Mouse (Mus musculus): ENCODE measurements around the gene Ttc27. TPM values are rescaled to one million over a fixed set of nuclear protein-coding genes. Genes with fewer than 3 reads are reported as not detected.

The Ttc27 gene
- polyA plus RNA-seq, 1 experiment from 2014 or later: 8.7 TPM

DNA sequence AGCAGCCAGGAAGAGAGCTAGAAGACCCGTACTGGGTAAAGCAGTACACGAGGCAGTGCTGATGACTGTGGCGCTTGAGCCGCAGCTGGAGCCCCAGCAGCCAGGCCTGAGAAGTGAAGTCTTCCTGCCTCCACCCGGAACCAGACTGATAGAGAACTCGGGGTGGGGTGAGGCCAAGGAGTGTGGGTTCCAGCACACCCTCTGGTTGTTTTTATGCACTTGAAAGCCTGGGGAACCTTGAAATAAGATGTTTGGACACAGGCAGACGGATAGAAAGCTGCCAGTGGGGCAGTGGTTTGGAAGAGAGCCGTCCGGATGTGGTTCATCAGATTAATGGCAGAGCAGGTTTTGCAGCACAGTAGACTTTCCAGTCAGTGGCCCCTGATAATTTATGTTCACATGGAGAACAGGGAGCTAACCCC is 51.9 kb downstream of the Ttc27 start:
- H3K4me3 ChIP-seq (ENCODE audit: low read depth, low read length): no peak overlapping the region
- H3K36me3 ChIP-seq (ENCODE audit: control insufficient read depth, insufficient read depth): peaks cover 4% of the 10 kb centered on the region; the same call in 1 of the 2 replicates
- no peaks in the 10 kb centered on the region for H3K27me3 ChIP-seq (replicated peaks; ENCODE audit: control insufficient read depth, insufficient read depth, low read length)
- H3K4me1 ChIP-seq (replicated peaks; ENCODE audit: control insufficient read depth, insufficient read depth, low read length): no peaks in the 10 kb centered on the region
- no peak overlapping the region for H3K4me2 ChIP-seq (replicated peaks; ENCODE audit: low read depth)
- no peak for TF ChIP-seq CTCF (IDR thresholded peaks at IDR 0.05; ENCODE audit: low read depth)
- H3K9ac ChIP-seq (ENCODE audit: low read depth, low read length): no peak overlapping the region
- no peak for ATAC-seq
- no peaks in the 10 kb centered on the region for H3K9me3 ChIP-seq (ENCODE audit: control insufficient read depth)
- WGBS: 64% methylated on average over 9 of the region's 9 CpGs
- H3K27ac ChIP-seq (ENCODE audit: low read depth, low read length): no peak overlapping the region

DNA sequence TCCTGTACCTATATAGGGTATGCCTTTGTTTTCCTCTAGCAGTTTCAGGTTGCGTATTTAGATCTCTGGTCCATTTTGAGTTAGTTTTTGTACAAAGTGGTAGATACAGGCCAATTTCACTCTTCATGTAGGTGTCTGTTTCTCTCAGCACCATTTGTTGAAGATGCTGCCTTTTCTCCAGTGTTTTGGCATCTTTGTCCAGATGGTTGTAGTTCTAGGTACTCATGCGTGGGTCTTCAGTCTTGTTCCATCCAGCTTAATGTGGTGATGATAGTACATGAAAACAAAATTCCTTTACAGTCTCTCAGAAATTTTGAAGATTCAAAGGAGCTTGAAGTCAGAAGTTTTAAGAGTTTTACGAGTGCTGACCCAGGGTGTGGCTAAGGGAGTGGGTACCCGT is 54.8 kb downstream of the Ttc27 start:
- no peak for TF ChIP-seq CTCF (IDR thresholded peaks at IDR 0.05; ENCODE audit: low read depth)
- Histone ChIP-seq H3K4me3 (ENCODE audit: low read depth, low read length) (no peak overlapping the region), H3K27me3 (replicated peaks; ENCODE audit: control insufficient read depth, insufficient read depth, low read length) (no peaks in the 10 kb centered on the region), H3K36me3 (ENCODE audit: control insufficient read depth, insufficient read depth) (peaks cover 3% of the 10 kb centered on the region; the same call in 1 of the 2 replicates), H3K9ac (ENCODE audit: low read depth, low read length) (no peak overlapping the region), H3K27ac (ENCODE audit: low read depth, low read length) (no peak overlapping the region), H3K9me3 (ENCODE audit: control insufficient read depth) (no peaks in the 10 kb centered on the region), H3K4me1 (replicated peaks; ENCODE audit: control insufficient read depth, insufficient read depth, low read length) (no peaks in the 10 kb centered on the region), H3K4me2 (replicated peaks; ENCODE audit: low read depth) (no peak overlapping the region)
- WGBS: 85% methylated on average over 4 of the region's 4 CpGs
- ATAC-seq: no peak

DNA sequence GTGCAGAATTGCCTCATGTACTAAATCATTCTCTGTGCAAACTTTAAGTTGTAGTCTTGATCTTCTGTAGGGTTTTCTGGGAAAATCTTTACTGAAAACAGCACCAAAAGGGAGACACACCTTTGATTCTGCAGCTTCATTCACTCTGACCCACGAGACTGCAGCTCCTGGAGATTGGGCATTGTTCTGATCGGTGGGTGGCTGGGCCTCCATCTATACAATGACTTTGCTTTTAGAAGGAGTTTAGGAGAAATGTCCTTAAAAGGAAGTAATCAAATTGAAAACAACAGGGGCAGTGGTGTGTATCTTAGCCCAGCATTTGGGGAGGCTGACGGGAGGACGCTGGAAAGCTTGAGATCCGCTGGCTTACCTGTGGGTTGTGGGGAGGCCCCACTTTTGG is 56.0 kb downstream of the Ttc27 start:
- no peaks in the 10 kb centered on the region; the same call in 1 of the 2 replicates for H3K36me3 ChIP-seq (ENCODE audit: control insufficient read depth, insufficient read depth)
- TF ChIP-seq CTCF (IDR thresholded peaks at IDR 0.05; ENCODE audit: low read depth): no peak
- no peak overlapping the region for H3K4me3 ChIP-seq (ENCODE audit: low read depth, low read length)
- no peaks in the 10 kb centered on the region for H3K9me3 ChIP-seq (ENCODE audit: control insufficient read depth)
- no peak for ATAC-seq
- no peak overlapping the region for H3K27ac ChIP-seq (ENCODE audit: low read depth, low read length)
- no peak overlapping the region for H3K4me2 ChIP-seq (replicated peaks; ENCODE audit: low read depth)
- H3K4me1 ChIP-seq (replicated peaks; ENCODE audit: control insufficient read depth, insufficient read depth, low read length): no peaks in the 10 kb centered on the region
- H3K27me3 ChIP-seq (replicated peaks; ENCODE audit: control insufficient read depth, insufficient read depth, low read length): no peaks in the 10 kb centered on the region
- H3K9ac ChIP-seq (ENCODE audit: low read depth, low read length): no peak overlapping the region
- 77% methylated on average over 5 of the region's 5 CpGs for WGBS

DNA sequence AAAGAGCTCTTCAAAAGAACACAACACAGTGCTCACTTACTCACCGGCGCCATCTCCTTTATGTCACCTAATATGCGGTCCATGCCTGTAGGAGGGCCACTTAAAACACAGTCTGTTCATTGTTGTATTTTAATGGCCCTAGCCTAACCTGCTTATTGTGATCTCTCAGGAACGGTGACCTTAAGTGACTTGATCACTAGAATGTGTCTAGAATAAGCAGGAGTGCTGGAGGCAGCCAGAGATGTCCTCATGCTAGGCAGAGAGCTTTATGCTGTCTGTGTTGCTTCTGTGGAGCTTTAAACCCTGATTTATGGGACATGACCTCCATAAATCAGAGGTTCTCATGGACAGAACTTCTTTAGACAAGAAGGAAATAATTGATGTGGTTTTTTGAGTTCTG is 62.6 kb downstream of the Ttc27 start:
- H3K4me2 ChIP-seq (replicated peaks; ENCODE audit: low read depth): no peak overlapping the region
- no peak overlapping the region for H3K27ac ChIP-seq (ENCODE audit: low read depth, low read length)
- no peak overlapping the region for H3K4me3 ChIP-seq (ENCODE audit: low read depth, low read length)
- no peaks in the 10 kb centered on the region for H3K9me3 ChIP-seq (ENCODE audit: control insufficient read depth)
- H3K27me3 ChIP-seq (replicated peaks; ENCODE audit: control insufficient read depth, insufficient read depth, low read length): no peaks in the 10 kb centered on the region
- no peak overlapping the region for H3K9ac ChIP-seq (ENCODE audit: low read depth, low read length)
- no peaks in the 10 kb centered on the region for H3K36me3 ChIP-seq (ENCODE audit: control insufficient read depth, insufficient read depth)
- ATAC-seq: no peak
- 87% methylated on average over 4 of the region's 4 CpGs for WGBS
- H3K4me1 ChIP-seq (replicated peaks; ENCODE audit: control insufficient read depth, insufficient read depth, low read length): no peaks in the 10 kb centered on the region
- TF ChIP-seq CTCF (IDR thresholded peaks at IDR 0.05; ENCODE audit: low read depth): no peak

DNA sequence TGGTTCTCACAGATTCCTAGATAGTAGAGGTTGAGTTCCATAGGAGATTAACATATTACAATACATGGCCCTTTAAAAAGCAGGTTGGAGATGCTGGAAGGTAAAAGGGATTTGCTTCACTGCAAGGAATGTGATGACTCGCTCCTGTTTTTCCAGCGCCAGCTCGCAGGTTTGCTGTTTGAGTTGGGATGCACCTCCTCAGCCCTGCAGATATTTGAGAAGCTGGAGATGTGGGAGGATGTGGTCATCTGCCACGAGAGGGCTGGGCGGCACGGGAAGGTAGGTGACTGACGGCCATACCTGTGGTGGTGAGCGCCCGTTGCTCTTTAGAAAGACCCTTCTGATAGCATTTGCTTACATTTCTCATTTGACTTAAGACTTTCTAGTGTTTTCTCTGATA is 63.1 kb downstream of the Ttc27 start:
- Histone ChIP-seq H3K4me2 (replicated peaks; ENCODE audit: low read depth) (no peak overlapping the region), H3K9ac (ENCODE audit: low read depth, low read length) (no peak overlapping the region), H3K36me3 (ENCODE audit: control insufficient read depth, insufficient read depth) (no peaks in the 10 kb centered on the region), H3K27ac (ENCODE audit: low read depth, low read length) (no peak overlapping the region), H3K27me3 (replicated peaks; ENCODE audit: control insufficient read depth, insufficient read depth, low read length) (no peaks in the 10 kb centered on the region), H3K4me3 (ENCODE audit: low read depth, low read length) (no peak overlapping the region), H3K9me3 (ENCODE audit: control insufficient read depth) (no peaks in the 10 kb centered on the region), H3K4me1 (replicated peaks; ENCODE audit: control insufficient read depth, insufficient read depth, low read length) (no peaks in the 10 kb centered on the region)
- ATAC-seq: no peak
- 82% methylated on average over 9 of the region's 9 CpGs for WGBS
- no peak for TF ChIP-seq CTCF (IDR thresholded peaks at IDR 0.05; ENCODE audit: low read depth)

DNA sequence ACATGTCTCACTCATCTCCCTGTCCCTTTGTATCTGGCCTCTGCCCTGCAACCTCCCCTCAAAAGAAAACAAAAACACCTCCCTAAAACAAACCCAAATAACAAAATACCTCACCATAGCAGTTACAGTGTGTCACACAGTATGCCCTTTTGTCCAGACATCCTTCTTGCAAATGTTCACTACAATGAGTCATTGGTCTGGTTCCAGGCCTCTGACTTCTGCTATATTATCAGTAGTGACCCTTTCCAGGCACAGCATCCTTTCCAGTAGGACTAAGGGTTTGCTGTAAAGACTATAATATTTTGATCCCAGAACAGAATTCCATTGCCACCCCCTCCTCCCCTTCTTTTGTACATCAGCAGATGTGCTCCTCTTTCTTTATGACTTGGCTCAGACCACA is 64.4 kb downstream of the Ttc27 start:
- no peaks in the 10 kb centered on the region for H3K27me3 ChIP-seq (replicated peaks; ENCODE audit: control insufficient read depth, insufficient read depth, low read length)
- no peak overlapping the region for H3K4me2 ChIP-seq (replicated peaks; ENCODE audit: low read depth)
- no peak overlapping the region for H3K9ac ChIP-seq (ENCODE audit: low read depth, low read length)
- no peak overlapping the region for H3K4me3 ChIP-seq (ENCODE audit: low read depth, low read length)
- H3K4me1 ChIP-seq (replicated peaks; ENCODE audit: control insufficient read depth, insufficient read depth, low read length): no peaks in the 10 kb centered on the region
- no peak for ATAC-seq
- no peaks in the 10 kb centered on the region for H3K9me3 ChIP-seq (ENCODE audit: control insufficient read depth)
- no peak overlapping the region for H3K27ac ChIP-seq (ENCODE audit: low read depth, low read length)
- no peaks in the 10 kb centered on the region for H3K36me3 ChIP-seq (ENCODE audit: control insufficient read depth, insufficient read depth)
- no peak for TF ChIP-seq CTCF (IDR thresholded peaks at IDR 0.05; ENCODE audit: low read depth)

DNA sequence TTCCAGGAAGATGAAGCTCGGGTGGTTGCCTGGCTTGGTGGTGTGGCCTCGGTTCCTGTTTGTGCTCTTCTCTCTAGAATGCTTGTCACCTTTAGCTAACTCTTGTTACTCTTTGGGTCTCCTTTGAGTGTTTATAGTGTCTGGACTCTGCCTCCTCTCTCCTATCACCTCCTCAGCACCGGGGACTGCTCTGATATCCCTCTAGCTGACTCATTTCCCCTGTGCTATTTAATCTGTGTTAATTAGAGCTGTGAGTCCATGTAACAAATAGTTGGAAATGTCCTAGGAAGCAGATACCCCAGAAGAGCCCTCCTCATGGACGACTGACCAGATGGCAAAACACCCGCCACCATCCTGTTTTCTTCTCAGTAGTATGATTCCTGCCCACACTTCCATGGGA is 68.1 kb downstream of the Ttc27 start:
- Histone ChIP-seq H3K9ac (ENCODE audit: low read depth, low read length) (no peak overlapping the region), H3K27ac (ENCODE audit: low read depth, low read length) (no peak overlapping the region), H3K9me3 (ENCODE audit: control insufficient read depth) (no peaks in the 10 kb centered on the region), H3K4me3 (ENCODE audit: low read depth, low read length) (no peak overlapping the region), H3K36me3 (ENCODE audit: control insufficient read depth, insufficient read depth) (no peaks in the 10 kb centered on the region), H3K27me3 (replicated peaks; ENCODE audit: control insufficient read depth, insufficient read depth, low read length) (no peaks in the 10 kb centered on the region), H3K4me1 (replicated peaks; ENCODE audit: control insufficient read depth, insufficient read depth, low read length) (no peaks in the 10 kb centered on the region), H3K4me2 (replicated peaks; ENCODE audit: low read depth) (no peak overlapping the region)
- ATAC-seq: no peak
- TF ChIP-seq CTCF (IDR thresholded peaks at IDR 0.05; ENCODE audit: low read depth): no peak
- WGBS: 67% methylated on average over 5 of the region's 5 CpGs

Data from intestine, postnatal 0 days (tissue).